Mouse (Mus musculus) liver, embryonic 13.5 days (tissue): ENCODE data around the gene Dppa2. TPM values are rescaled to one million over a fixed set of nuclear protein-coding genes. Genes with fewer than 3 reads are reported as not detected.

Experiments used
- ATAC-seq: fragments of 200-750 bp; cut with Nextera tagmentation; 2 replicates; pipeline ENCODE4 v1.8.0; 2017; ENCODE audit warnings: low read depth, mild to moderate bottlenecking, moderate number of reproducible peaks, moderate library complexity
- DNase-seq: peaks from one replicate; pipeline ENCODE4 v3.0.0; 2022
- H3K27ac ChIP-seq: fragments of 300-500 bp; sonication (generic); 2 replicates; pipeline ENCODE4 v1.5.1; 2015; ENCODE audit warnings: moderate library complexity, mild to moderate bottlenecking, inconsistent platforms
- H3K27me3 ChIP-seq: fragments of 300-500 bp; sonication (generic); 2 replicates; pipeline ENCODE4 v1.6.1; 2015; ENCODE audit warnings: mild to moderate bottlenecking, inconsistent platforms
- H3K36me3 ChIP-seq: fragments of 300-500 bp; sonication (generic); 2 replicates; pipeline ENCODE4 v1.6.1; 2015; ENCODE audit warnings: mild to moderate bottlenecking, inconsistent platforms
- H3K4me1 ChIP-seq: fragments of 300-500 bp; sonication (generic); replicated peaks from 2 replicates; pipeline ENCODE4 v1.6.1; 2015; ENCODE audit warnings: inconsistent platforms
- H3K4me2 ChIP-seq: fragments of 300-500 bp; sonication (generic); 2 replicates; pipeline ENCODE4 v1.6.1; 2015; ENCODE audit warnings: inconsistent platforms, mild to moderate bottlenecking, moderate library complexity
- H3K4me3 ChIP-seq: fragments of 300-500 bp; sonication (generic); replicated peaks from 2 replicates; pipeline ENCODE4 v1.5.1; 2015; ENCODE audit warnings: mild to moderate bottlenecking, inconsistent platforms
- H3K9ac ChIP-seq: fragments of 300-500 bp; sonication (generic); 2 replicates; pipeline ENCODE4 v1.6.1; 2015; ENCODE audit warnings: mild to moderate bottlenecking, inconsistent platforms
- H3K9me3 ChIP-seq: fragments of 300-500 bp; sonication (generic); replicated peaks from 2 replicates; pipeline ENCODE4 v1.6.1; 2016; ENCODE audit warnings: inconsistent platforms
- WGBS: fragments of 180-500 bp; shearing (Covaris S2); methylation state at CpG from one replicate; pipeline ENCODE4 v1.1.7; 2015; ENCODE audit not compliant: insufficient replicate concordance; 5-methylcytosine and 5-hydroxymethylcytosine counted together
- polyA plus RNA-seq: library from polyadenylated mRNA; unstranded; fragments of >200 nt; fragmentation: Nextera tagmentation; extraction: Ambion mirVana; gene quantifications from 2 replicates; pipeline ENCODE4 v1.2.1, GENCODE M21; 2015

Dppa2 gene
- not detected in 2 replicates for polyA plus RNA-seq

DNA sequence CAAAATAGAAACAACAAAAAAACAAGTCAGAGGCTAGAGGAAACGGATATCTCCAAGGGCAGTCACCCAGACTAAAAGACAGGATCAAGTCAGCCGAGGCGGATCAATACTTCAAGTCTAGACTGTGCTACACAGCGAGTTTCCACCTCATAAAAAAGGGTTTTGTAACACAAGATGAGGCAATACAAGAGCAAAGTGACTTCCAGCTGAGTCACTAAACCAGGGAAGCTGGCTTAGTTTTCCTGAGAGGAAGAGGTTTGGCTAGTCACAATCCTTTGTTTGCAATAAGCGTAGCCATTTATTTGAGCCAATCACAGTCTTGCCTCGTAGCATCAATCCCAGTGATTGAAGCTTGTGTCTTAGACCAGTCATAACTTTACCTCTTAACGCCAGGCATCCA is at the start of gene Dppa2:
Gene Dppa2 (plus strand): TSS at position 400 of the 400 bp plus-strand sequence.
- no peaks in the 10 kb centered on the region for H3K27me3 ChIP-seq
- DNase-seq: no peak
- H3K9ac ChIP-seq: no peak within 1 kb of the TSS
- no peaks in the 10 kb centered on the region for H3K4me1 ChIP-seq
- no peak for ATAC-seq
- no peak within 1 kb of the TSS for H3K4me3 ChIP-seq
- no peaks in the 10 kb centered on the region for H3K9me3 ChIP-seq
- WGBS: 70% methylated on average over 7 of the region's 7 CpGs
- no peak within 1 kb of the TSS for H3K4me2 ChIP-seq
- H3K27ac ChIP-seq: no peak within 1 kb of the TSS
- no peaks in the 10 kb centered on the region for H3K36me3 ChIP-seq

DNA sequence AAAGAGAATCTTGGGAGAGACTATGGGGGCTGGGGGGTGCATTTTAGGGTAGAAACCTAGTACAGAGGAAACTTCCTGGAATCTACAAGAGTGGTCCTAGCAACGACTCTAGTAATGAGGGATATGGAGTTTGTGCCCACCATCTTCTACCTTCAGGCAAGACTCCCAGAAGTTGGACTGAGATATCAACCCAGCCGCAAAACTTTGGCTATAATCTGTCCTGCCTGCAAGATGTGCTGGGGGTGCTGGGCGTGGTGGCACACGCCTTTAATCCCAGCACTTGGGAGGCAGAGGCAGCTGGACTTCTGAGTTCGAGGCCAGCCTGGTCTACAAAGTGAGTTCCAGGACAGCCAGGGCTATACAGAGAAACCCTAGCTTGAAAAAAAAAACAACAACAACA is 49.1 kb upstream of the Dppa2 start:
- H3K4me2 ChIP-seq: no peak overlapping the region
- H3K27me3 ChIP-seq: no peaks in the 10 kb centered on the region
- H3K9ac ChIP-seq: no peak overlapping the region
- ATAC-seq (peak; percentile 51), DNase-seq (peak; percentile 37)
- no peak overlapping the region; the same call in 1 of the 2 replicates for H3K27ac ChIP-seq
- WGBS: 41% methylated on average over 5 of the region's 5 CpGs
- no peaks in the 10 kb centered on the region for H3K9me3 ChIP-seq
- no peak overlapping the region for H3K4me3 ChIP-seq
- H3K36me3 ChIP-seq: no peaks in the 10 kb centered on the region
- peaks cover 44% of the 10 kb centered on the region for H3K4me1 ChIP-seq

GRCm38 (mm10) chr16:48259519-48259918 is 44.2 kb upstream of the Dppa2 start:
- no peak for ATAC-seq

GRCm38 (mm10) chr16:48262901-48263300 is 40.8 kb upstream of the Dppa2 start:
- Histone ChIP-seq H3K4me2 (no peak overlapping the region), H3K4me3 (no peak overlapping the region), H3K4me1 (no peaks in the 10 kb centered on the region), H3K9ac (no peak overlapping the region), H3K27ac (no peak overlapping the region), H3K9me3 (no peaks in the 10 kb centered on the region), H3K36me3 (no peaks in the 10 kb centered on the region), H3K27me3 (no peaks in the 10 kb centered on the region)
- no peak for DNase-seq
- ATAC-seq: no peak
- 77% methylated on average over 1 of the region's 1 CpGs for WGBS

More at GRCm38 (mm10) chr16:48259519-48259918, 44.2 kb upstream of the Dppa2 start:
- Histone ChIP-seq H3K9me3 (no peaks in the 10 kb centered on the region), H3K9ac (no peak overlapping the region), H3K4me2 (no peak overlapping the region), H3K4me3 (no peak overlapping the region), H3K27ac (no peak overlapping the region), H3K36me3 (no peaks in the 10 kb centered on the region), H3K4me1 (peaks cover 12% of the 10 kb centered on the region), H3K27me3 (no peaks in the 10 kb centered on the region)
- no peak for DNase-seq
- 23% methylated on average over 4 of the region's 4 CpGs for WGBS

DNA sequence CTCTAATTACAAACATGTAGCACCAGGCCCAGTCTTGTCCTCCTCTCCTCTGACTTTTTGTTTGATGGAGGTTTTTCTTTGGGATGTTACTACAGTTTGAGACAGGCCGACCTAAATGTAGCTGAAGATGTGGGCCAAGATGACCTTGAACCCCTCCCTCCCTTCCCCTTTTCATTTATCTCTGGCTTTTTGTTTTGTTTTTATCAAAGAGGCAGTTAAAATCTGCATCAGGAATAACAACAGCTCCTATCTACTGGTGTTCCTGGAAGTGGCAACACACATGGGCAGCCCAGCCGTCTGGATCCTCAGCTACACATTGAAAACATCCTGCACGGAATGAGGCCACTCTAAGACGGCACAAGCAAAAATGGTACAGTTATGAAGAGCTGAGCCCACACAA is 37.9 kb upstream of the Dppa2 start:
- no peak overlapping the region for H3K27ac ChIP-seq
- no peak overlapping the region for H3K4me2 ChIP-seq
- H3K4me1 ChIP-seq: no peaks in the 10 kb centered on the region
- DNase-seq (no peak), ATAC-seq (no peak)
- H3K9ac ChIP-seq: no peak overlapping the region
- H3K4me3 ChIP-seq: no peak overlapping the region
- WGBS: 70% methylated on average over 4 of the region's 4 CpGs
- no peaks in the 10 kb centered on the region for H3K36me3 ChIP-seq
- no peaks in the 10 kb centered on the region for H3K9me3 ChIP-seq
- H3K27me3 ChIP-seq: no peaks in the 10 kb centered on the region

DNA sequence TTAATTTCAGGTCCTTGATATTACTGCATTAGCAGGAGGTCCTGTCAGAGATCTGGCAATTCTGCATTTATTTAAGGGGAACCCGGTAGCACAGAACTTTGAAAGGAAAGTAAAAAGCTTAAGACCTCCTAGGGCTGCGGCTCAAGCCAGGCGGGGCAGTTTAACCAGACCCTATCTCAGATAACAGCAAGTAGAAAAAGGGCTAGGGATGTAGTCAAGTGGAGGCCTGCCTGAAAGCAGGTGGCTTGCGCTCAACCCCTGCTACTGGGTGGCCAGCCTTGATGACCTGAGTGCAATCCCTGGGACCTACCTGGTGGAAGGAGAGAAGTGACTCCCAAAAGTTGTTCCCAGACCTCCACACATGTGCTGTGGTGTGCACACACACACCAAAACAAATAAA is 26.8 kb upstream of the Dppa2 start:
- H3K4me3 ChIP-seq: no peak overlapping the region
- no peaks in the 10 kb centered on the region for H3K9me3 ChIP-seq
- WGBS: 56% methylated on average over 4 of the region's 4 CpGs
- 0 out of 2 replicates have a peak, but pooled peaks cover 3% of the 10 kb centered on the region for H3K4me1 ChIP-seq
- H3K4me2 ChIP-seq: no peak overlapping the region
- H3K36me3 ChIP-seq: no peaks in the 10 kb centered on the region
- no peak for ATAC-seq
- H3K27ac ChIP-seq: no peak overlapping the region
- DNase-seq: no peak
- no peaks in the 10 kb centered on the region for H3K27me3 ChIP-seq
- no peak overlapping the region for H3K9ac ChIP-seq

DNA sequence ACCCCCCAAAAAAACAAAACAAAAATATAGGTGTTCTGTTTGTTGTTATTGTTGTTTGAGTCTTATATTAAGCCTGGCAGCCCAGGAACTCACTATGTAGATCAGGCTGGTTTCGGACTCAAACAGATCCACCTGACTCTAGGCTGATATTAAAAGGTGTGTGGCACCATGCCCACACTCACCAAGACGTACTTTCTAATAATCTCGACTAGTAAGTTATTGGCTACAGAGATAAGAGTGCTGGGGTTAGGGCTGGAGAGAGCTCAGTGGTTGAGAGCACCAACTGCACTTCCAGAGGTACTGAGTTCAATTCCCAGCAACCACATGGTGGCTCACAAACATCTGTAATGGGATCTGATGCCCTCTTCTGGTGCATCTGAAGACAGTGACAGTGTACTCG is 22.8 kb upstream of the Dppa2 start:
- no peaks in the 10 kb centered on the region for H3K9me3 ChIP-seq
- no peak overlapping the region for H3K4me3 ChIP-seq
- H3K4me2 ChIP-seq: no peak overlapping the region
- H3K36me3 ChIP-seq: no peaks in the 10 kb centered on the region
- no peak for DNase-seq
- no peak overlapping the region for H3K27ac ChIP-seq
- no peak overlapping the region for H3K9ac ChIP-seq
- H3K27me3 ChIP-seq: no peaks in the 10 kb centered on the region
- ATAC-seq: peak; percentile 26; the same call in 1 of the 2 replicates
- 0 out of 2 replicates have a peak, but pooled peaks cover 3% of the 10 kb centered on the region for H3K4me1 ChIP-seq
- whole genome bisulfite sequencing: 56% methylated on average over 4 of the region's 4 CpGs

- H3K27me3 ChIP-seq: no peaks in the 10 kb centered on the region
- DNase-seq (no peak), ATAC-seq (no peak)
- no peaks in the 10 kb centered on the region for H3K9me3 ChIP-seq
- no peak overlapping the region for H3K4me2 ChIP-seq
- no peak overlapping the region for H3K9ac ChIP-seq
- 36% methylated on average over 1 of the region's 1 CpGs for WGBS
- no peak overlapping the region for H3K4me3 ChIP-seq
- no peaks in the 10 kb centered on the region for H3K4me1 ChIP-seq
- H3K36me3 ChIP-seq: no peaks in the 10 kb centered on the region
- no peak overlapping the region for H3K27ac ChIP-seq
These were observed 20.9 kb upstream of the Dppa2 start for GRCm38 (mm10) chr16:48282801-48283200.

DNA sequence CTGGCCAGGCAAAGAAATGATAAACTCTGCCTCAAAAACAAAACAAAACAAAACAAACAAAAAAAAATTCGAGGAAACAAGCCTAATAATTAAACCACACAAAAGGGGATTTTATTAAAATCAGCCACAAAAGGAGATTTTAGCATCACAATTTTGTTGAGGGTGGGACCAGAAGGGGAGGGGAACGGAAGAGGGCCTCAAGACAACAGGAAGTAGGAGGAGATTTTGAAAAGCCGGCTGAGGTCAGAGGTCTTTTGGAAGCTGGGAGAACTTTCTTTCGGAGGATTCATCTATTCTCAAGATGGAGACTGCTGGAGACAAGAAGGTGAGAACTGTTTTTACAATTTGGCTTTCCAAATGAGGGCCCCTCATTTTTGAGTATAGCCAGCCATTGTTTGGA is 20.2 kb upstream of the Dppa2 start, which contains the start of gene Dppa4:
Gene Dppa4 (plus strand): TSS at position 217 of the 400 bp plus-strand sequence.
- Histone ChIP-seq H3K27me3 (no peaks in the 10 kb centered on the region), H3K36me3 (no peaks in the 10 kb centered on the region), H3K9me3 (no peaks in the 10 kb centered on the region), H3K4me2 (no peak within 1 kb of the TSS), H3K9ac (no peak within 1 kb of the TSS), H3K4me3 (no peak within 1 kb of the TSS), H3K27ac (no peak within 1 kb of the TSS), H3K4me1 (no peaks in the 10 kb centered on the region)
- DNase-seq (no peak), ATAC-seq (no peak)
- 54% methylated on average over 4 of the region's 4 CpGs for WGBS

DNA sequence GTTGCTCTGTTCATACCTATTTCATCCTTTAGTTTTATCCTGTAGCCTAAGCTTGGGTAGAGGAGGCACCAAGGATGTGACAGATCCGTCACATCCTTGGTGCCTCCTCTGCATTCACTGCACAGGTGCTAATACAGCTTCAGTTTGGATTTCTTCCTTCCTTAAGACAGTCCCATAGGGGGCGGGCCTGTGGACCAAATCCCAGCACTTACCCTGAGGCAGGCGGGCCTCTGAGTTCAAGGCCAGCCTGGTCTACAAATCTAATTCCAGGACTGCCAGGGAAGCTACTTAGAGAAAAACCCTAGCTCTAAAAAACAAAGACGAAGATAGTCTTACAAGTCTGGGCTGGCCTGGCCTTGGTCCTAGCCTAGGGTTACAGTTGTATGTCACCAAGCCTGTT is 18.2 kb upstream of the Dppa2 start:
- 71% methylated on average over 4 of the region's 4 CpGs for WGBS

DNA sequence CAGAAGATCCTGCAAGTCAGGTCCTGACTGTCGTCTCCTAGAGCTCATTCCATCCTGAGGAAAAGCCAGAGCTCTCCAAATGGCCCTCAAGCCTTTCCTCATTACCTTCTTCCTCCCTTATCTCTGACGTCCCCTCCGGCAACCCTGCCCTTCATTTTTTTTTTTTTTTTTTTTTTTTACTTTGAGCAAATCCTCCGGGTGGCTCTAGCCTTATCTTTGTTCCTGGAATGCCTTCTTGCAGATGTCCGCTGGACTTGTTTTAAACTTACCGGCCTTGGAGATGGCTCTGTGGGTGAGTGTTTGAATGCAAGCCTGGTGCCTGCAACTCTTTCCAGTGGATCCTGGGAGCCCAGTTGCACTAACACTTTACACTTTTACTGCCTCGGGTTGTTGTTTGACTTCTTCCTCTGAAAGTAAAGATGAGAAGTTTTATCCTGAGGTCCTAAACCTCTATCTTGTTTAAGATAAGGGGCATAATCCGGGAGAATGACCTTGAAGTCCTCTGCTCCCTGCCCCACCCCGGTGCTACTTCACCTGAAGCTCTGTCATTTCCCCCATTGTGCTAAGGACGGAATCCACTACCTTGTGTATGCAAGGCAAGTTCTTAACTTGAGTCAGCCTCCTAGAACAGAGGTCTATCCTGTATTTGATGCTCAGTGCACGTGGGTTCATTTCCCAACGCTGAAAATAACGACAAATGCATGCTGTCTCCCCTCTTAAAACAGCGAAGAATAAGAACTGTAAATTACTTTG is 6.1 kb upstream of the Dppa2 start:
- Histone ChIP-seq H3K4me2 (no peak overlapping the region), H3K27me3 (no peaks in the 10 kb centered on the region), H3K9me3 (no peaks in the 10 kb centered on the region), H3K27ac (no peak overlapping the region), H3K4me3 (no peak overlapping the region), H3K9ac (no peak overlapping the region), H3K36me3 (no peaks in the 10 kb centered on the region), H3K4me1 (peaks cover 6% of the 10 kb centered on the region; the same call in 1 of the 2 replicates)
- WGBS: 34% methylated on average over 14 of the region's 14 CpGs
- no peak for ATAC-seq
- no peak for DNase-seq

More for the DNA sequence above, 18.2 kb upstream of the Dppa2 start:
- Histone ChIP-seq H3K9ac (no peak overlapping the region), H3K36me3 (no peaks in the 10 kb centered on the region), H3K27ac (no peak overlapping the region), H3K4me1 (no peaks in the 10 kb centered on the region), H3K4me3 (no peak overlapping the region), H3K4me2 (no peak overlapping the region), H3K9me3 (no peaks in the 10 kb centered on the region), H3K27me3 (no peaks in the 10 kb centered on the region)
- no peak for ATAC-seq
- no peak for DNase-seq

GRCm38 (mm10) chr16:48299884-48300283 is 3.8 kb upstream of the Dppa2 start:
- no peak overlapping the region for H3K4me3 ChIP-seq
- H3K36me3 ChIP-seq: no peaks in the 10 kb centered on the region
- no peak overlapping the region for H3K9ac ChIP-seq
- no peak overlapping the region for H3K27ac ChIP-seq
- no peak for DNase-seq
- WGBS: 35% methylated on average over 3 of the region's 3 CpGs
- H3K27me3 ChIP-seq: no peaks in the 10 kb centered on the region
- peaks cover 6% of the 10 kb centered on the region; the same call in 1 of the 2 replicates for H3K4me1 ChIP-seq
- no peak for ATAC-seq
- no peaks in the 10 kb centered on the region for H3K9me3 ChIP-seq
- H3K4me2 ChIP-seq: no peak overlapping the region
